9 mouse cellular contexts compared by ENCODE assay signal in the genomic region with DNA sequence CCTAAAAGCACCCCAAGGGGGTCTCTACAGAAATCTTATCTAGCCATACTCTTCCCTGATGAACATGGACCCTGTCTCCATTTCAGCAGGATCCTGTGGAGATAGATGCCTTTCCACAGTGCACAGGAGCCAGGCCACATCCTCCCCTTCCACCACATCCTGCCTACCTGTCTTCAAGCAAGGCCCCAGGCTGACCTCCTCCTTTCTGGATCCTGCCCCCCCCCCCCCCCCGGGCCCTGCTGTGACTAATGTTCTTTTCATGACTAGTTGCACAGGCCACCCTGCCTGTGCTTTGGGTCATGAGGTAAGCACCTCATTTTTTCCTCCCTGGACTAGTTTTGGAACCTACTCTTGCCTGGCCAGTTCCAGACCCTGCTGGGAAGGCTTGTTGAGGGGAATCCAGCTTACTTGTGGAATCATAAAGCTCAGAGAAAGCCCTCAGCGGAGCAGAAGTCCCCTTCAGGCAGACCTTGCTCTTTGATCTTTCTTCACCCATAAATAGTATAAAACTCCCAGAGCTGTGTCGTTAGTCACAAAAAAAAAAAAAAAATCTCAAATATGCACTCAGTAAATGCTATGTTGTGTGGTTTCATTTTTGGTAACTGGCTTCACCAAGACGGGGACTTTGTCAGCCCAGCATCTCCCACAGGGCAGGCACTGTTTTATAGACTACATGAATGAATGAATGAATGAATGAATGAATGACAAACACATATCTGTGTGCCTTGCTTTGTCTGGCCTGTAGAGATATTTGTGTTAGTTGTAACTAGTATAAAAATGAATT. TPM values are rescaled to one million over a fixed set of nuclear protein-coding genes. Genes with fewer than 3 reads are reported as not detected.
DNase-seq lines count a peak whose midpoint lies in the region; ATAC-seq and TF ChIP-seq lines count a peak whose summit lies in the region.
"Had no signal": no experiment of that assay in that cellular context is flagged by ENCODE, and none has a peak within 500 bp of the region (broad histone marks: within the 10 kb centered on the region; RNA-seq: fewer than 3 reads in every experiment).

No protein-coding gene starts in this region.

- H3K36me3 ChIP-seq in thymus, adult 2 months (ENCODE audit: control insufficient read depth, insufficient read depth, low read length), result no peaks in the 10 kb centered on the region
- H3K36me3 ChIP-seq in liver, embryonic 12.5 days, result no peaks in the 10 kb centered on the region

- H3K4me1 ChIP-seq in thymus, adult 2 months (replicated peaks; ENCODE audit: control insufficient read depth, insufficient read depth, low read length), result peaks cover 64% of the 10 kb centered on the region
- peaks cover 57% of the 10 kb centered on the region for H3K4me1 ChIP-seq in liver, embryonic 12.5 days

- no peak for TF ChIP-seq CTCF in thymus, adult 2 months (IDR thresholded peaks at IDR 0.05; ENCODE audit: borderline replicate concordance, control insufficient read depth, extremely low read depth, insufficient read depth, low read length, poor library complexity)

- no peaks in the 10 kb centered on the region for H3K27me3 ChIP-seq in thymus, adult 2 months (ENCODE audit: control insufficient read depth, insufficient read depth, low read length)
- peaks cover 18% of the 10 kb centered on the region; the same call in 1 of the 2 replicates for H3K27me3 ChIP-seq in liver, embryonic 12.5 days (replicated peaks)

- no peak overlapping the region for H3K27ac ChIP-seq in thymus, adult 2 months (ENCODE audit: control insufficient read depth, insufficient read depth, low read length)
- no peak overlapping the region for H3K27ac ChIP-seq in liver, embryonic 12.5 days

- ATAC-seq in liver, embryonic 12.5 days, result no peak

- peak overlapping the region; percentile 91 for H3K4me2 ChIP-seq in liver, embryonic 12.5 days

- WGBS in thymus, adult 2 months, result 5% methylated on average over 4 of the region's 4 CpGs
- 65% methylated on average over 4 of the region's 4 CpGs for WGBS in liver, embryonic 12.5 days (ENCODE audit: insufficient replicate concordance)

- DNase-seq in cerebellum, adult 9-11 months, result peak; percentile 47
- DNase-seq in cerebellum, postnatal 25 days, result no peak
- peak; percentile 29 for DNase-seq in thymus, postnatal 0 days (ENCODE audit: low spot score)
- no peak for DNase-seq in thymus, adult 2 months
- no peak for DNase-seq in adipocyte (ENCODE audit: low spot score)
- no peak for DNase-seq in left cerebral cortex, postnatal 14 days (ENCODE audit: low spot score in 2 of 2)
- DNase-seq in cerebellum, adult 18-20 months, result no peak

- TF ChIP-seq POLR2A in thymus, adult 2 months (IDR thresholded peaks at IDR 0.05; ENCODE audit: control insufficient read depth, extremely low read depth, insufficient read depth, low read length, poor library complexity), result no peak

- intact Hi-C loops in left cerebral cortex, postnatal 14 days (cut with DNase I), result loop anchor here (5.0 kb wide), 2 partner anchors 33 to 52 kb away; a partner anchor contains a TSS

- no peak overlapping the region for H3K9ac ChIP-seq in liver, embryonic 12.5 days

- no peak overlapping the region for H3K4me3 ChIP-seq in thymus, adult 2 months (ENCODE audit: control insufficient read depth, insufficient read depth, low read length)
- H3K4me3 ChIP-seq in liver, embryonic 12.5 days, result peak overlapping the region; percentile 81

- no peaks in the 10 kb centered on the region for H3K9me3 ChIP-seq in liver, embryonic 12.5 days (replicated peaks)
- H3K9me3 ChIP-seq: G1E had no signal

RNA-seq across cellular contexts. Expression of a gene that starts 1.3 kb away (rescaled TPM):
- 44.6 and 45.3 TPM in 2 replicates for polyA plus RNA-seq in thymus, postnatal 0 days (2015; fragmentation: Nextera tagmentation; extraction: Ambion mirVana)
- 62.7 and 63.5 TPM in 2 replicates for polyA plus RNA-seq in thymus, adult 2 months (2012; rRNA removed)
- polyA plus RNA-seq in liver, embryonic 12.5 days (2016; fragmentation: Nextera tagmentation; extraction: Ambion mirVana), result 40.5 and 45.1 TPM in 2 replicates
- 10 to 100 TPM; 41.3 to 42.9 TPM for total RNA-seq in left cerebral cortex, postnatal 14 days (2021)

RNA-seq across cellular contexts. Expression of a gene that starts 19.6 kb away (rescaled TPM):
- polyA plus RNA-seq in thymus, postnatal 0 days (2015; fragmentation: Nextera tagmentation; extraction: Ambion mirVana), result 0.49 and 0.74 TPM in 2 replicates
- 0.15 and 0.40 TPM in 2 replicates for polyA plus RNA-seq in thymus, adult 2 months (2012; rRNA removed)
- polyA plus RNA-seq in liver, embryonic 12.5 days (2016; fragmentation: Nextera tagmentation; extraction: Ambion mirVana), result 0.15 and 0.16 TPM in 2 replicates
- total RNA-seq in left cerebral cortex, postnatal 14 days (2021), result 10 to 100 TPM; 12.9 to 14.5 TPM
- total RNA-seq: G1E had no signal
- polyA plus RNA-seq: G1E had no signal

RNA-seq across cellular contexts. Expression of a gene that starts 22.9 kb away (rescaled TPM):
- 1.2 and 1.8 TPM in 2 replicates for polyA plus RNA-seq in thymus, postnatal 0 days (2015; fragmentation: Nextera tagmentation; extraction: Ambion mirVana)
- 0.41 and 3.1 TPM in 2 replicates for polyA plus RNA-seq in thymus, adult 2 months (2012; rRNA removed)
- 0.73 and 0.77 TPM in 2 replicates for polyA plus RNA-seq in liver, embryonic 12.5 days (2016; fragmentation: Nextera tagmentation; extraction: Ambion mirVana)
- total RNA-seq in left cerebral cortex, postnatal 14 days (2021), result 1 to 10 TPM; 1.2 to 1.5 TPM

RNA-seq across cellular contexts. Expression of a gene that starts 50.9 kb away (rescaled TPM):
- polyA plus RNA-seq in thymus, postnatal 0 days (2015; fragmentation: Nextera tagmentation; extraction: Ambion mirVana), result 26.9 and 27.9 TPM in 2 replicates
- 58.9 and 63.2 TPM in 2 replicates for polyA plus RNA-seq in thymus, adult 2 months (2012; rRNA removed)
- 19.7 and 20.7 TPM in 2 replicates for polyA plus RNA-seq in liver, embryonic 12.5 days (2016; fragmentation: Nextera tagmentation; extraction: Ambion mirVana)
- 10 to 100 TPM; 37.1 to 37.9 TPM for total RNA-seq in left cerebral cortex, postnatal 14 days (2021)

Comparison
In these comparisons a context has a peak if more than half of its experiments do, and no peak if none do; other contexts are left out.
1. DNase-seq: peak in cerebellum, adult 9-11 months (single experiment) and thymus, postnatal 0 days (single experiment); none in cerebellum, postnatal 25 days (0 of 2), thymus, adult 2 months (single experiment), adipocyte (single experiment), left cerebral cortex, postnatal 14 days (0 of 2) and cerebellum, adult 18-20 months (0 of 2).